Mouse (Mus musculus) small intestine, adult 2 months (tissue): Measurements from ENCODE around the gene AC134908.4.

Experiments
- CTCF ChIP-seq: fragments of 200-500 bp; IDR thresholded peaks from 2 replicates; pipeline ENCODE4 v1.5.1; 2012; ENCODE audit warnings: low read depth, mild to moderate bottlenecking, control low read depth, inconsistent platforms, low read length, moderate library complexity, mixed read lengths; ENCODE audit not compliant: insufficient replicate concordance, insufficient read length; ENCODE audit errors: extremely low read depth
- POLR2A ChIP-seq: fragments of 200-500 bp; IDR thresholded peaks from 2 replicates; pipeline ENCODE4 v1.6.1; 2012; ENCODE audit warnings: low read depth, mild to moderate bottlenecking, control low read depth, inconsistent platforms, low read length, moderate library complexity

DNA sequence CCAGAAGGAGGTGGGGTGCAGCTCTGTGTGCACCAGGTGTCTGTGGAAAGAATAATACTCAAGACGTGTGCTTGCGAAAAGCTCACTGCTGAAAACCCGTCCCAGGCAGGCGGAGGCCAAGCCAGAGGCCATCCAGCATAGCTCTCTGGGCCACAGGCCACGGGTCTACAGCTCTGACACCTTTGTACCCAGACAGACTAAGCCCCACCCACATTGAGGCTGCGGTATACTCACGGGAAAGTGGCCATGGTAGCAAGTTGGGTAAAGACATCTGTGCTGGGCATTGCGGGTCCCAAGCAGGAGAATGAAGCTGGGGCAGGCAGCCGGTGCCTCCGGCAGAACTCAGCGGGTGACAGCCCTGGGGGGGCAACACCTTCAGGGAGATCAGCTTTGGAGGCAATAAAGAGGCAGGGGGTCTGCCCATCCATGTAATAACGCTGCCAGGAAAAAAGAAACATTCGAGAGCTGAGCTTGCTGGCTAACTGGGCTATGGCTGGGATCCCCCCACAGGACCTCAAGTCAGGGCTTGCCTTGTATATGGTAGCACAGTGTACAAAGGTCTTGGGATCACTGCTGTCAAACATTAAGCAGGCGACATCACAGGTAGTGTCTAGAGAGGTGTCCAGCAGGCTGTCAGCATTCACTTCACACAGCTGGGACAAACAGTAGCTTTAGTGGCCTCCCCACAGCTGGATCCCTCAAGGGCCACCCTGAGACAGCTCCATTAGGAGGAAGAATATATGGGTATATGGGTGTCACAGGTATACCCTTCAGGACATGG, 44.2 kb upstream of the AC134908.4 start:
- no peak for TF ChIP-seq CTCF
- no peak for TF ChIP-seq POLR2A
